Mouse (Mus musculus) layer of hippocampus, adult 2 months (tissue): Measurements from ENCODE around the gene Cdh6. TPM values are rescaled to one million over a fixed set of nuclear protein-coding genes. Genes with fewer than 3 reads are reported as not detected.

Experiments
- DNase-seq, 2 experiments: peaks; one replicate each; pipeline ENCODE4 v3.0.0; 2022; ENCODE audit warnings: low spot score in 2 of 2
- H3K27ac ChIP-seq: fragments of 200-600 bp; 2 replicates; pipeline ENCODE4 v1.8.1; 2022
- H3K4me3 ChIP-seq: fragments of 200-600 bp; 2 replicates; pipeline ENCODE4 v1.8.1; 2022; ENCODE audit warnings: mild to moderate bottlenecking
- CTCF ChIP-seq: fragments of 200-600 bp; conservative IDR thresholded peaks from 2 replicates; pipeline ENCODE4 v1.8.1; 2022; ENCODE audit warnings: antibody characterized with exemption, mild to moderate bottlenecking, moderate library complexity
- long read RNA-seq, 2 experiments: library from polyadenylated mRNA; stranded (forward); transcript quantifications; one replicate each; pipeline ENCODE4 v2.0.0; 2021; ENCODE audit warnings: borderline mapping rate in 2 of 2
- total RNA-seq, 2 experiments: library from RNA; stranded (reverse); gene quantifications; 2 replicates each; pipeline ENCODE4 v1.2.3; 2021

Cdh6 gene
- 1 to 10 TPM; 4.8 to 4.9 TPM for total RNA-seq
- long read RNA-seq, experiment 1, full-length matches to known transcripts: 1 of 3 reads
- long read RNA-seq, experiment 1, partial matches to known transcripts: 1 of 3 reads
- long read RNA-seq, experiment 1, other reads (novel, unspliced or antisense): 1 of 3 reads
- long read RNA-seq, experiment 2, full-length matches to known transcripts: 1 of 5 reads
- long read RNA-seq, experiment 2, partial matches to known transcripts: 0 of 5 reads
- long read RNA-seq, experiment 2, other reads (novel, unspliced or antisense): 4 of 5 reads

- H3K27ac ChIP-seq: peak within 1 kb of the TSS; percentile 74
- peak within 1 kb of the TSS; percentile 56 for H3K4me3 ChIP-seq
- peak; percentile 60 for TF ChIP-seq CTCF
- DNase-seq: peak; percentile 46 to 48
Observed at GRCm38 (mm10) chr15:13173071-13173778, at the start of gene Cdh6. Cdh6 (minus strand) TSS chr15:13173675.

GRCm38 (mm10) chr15:13219727-13220454 lies 46.4 kb upstream of the Cdh6 start:
- Histone ChIP-seq H3K4me3 (no peak overlapping the region), H3K27ac (no peak overlapping the region)
- no peak for DNase-seq
- TF ChIP-seq CTCF: no peak

DNA sequence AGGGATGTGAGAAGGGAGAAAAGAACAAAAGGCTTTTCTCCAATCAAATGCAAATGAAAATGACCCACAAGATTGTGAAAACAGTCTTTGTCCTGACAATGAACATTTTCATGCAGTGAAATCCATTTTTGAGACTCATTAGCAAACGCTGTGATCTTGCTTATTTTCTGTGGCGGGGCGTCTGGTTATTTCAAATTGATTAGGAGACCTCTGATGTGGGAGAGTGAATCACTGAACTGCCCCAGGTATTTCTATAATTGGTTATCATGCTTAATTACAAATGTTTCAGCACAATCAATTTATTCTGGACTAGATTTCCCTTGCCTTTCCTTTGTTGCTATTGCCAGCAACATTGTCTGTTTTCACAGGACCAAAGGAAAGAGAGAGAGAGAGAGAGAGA lies 44.3 kb upstream of the Cdh6 start:
- no peak overlapping the region for H3K4me3 ChIP-seq
- no peak for TF ChIP-seq CTCF
- no peak overlapping the region for H3K27ac ChIP-seq
- DNase-seq: no peak

DNA sequence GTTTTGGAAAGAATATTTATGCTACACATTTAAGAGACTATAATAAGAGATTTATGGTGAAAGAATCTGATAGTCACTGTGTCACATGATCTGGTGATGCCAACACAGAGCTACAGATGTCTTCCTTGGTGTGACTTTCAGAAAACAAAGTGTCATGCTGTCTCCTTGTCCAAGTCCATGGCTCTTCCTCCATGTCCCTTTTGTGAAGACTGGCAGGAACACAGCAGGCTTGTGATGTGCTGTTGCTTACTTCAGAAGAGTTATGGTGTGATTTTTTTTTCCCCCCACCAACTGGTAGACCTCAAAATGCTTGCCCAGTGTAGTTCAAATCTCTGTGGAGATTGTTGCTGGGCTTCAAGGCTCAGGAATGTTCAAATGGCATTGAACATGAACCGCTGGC lies 43.7 kb upstream of the Cdh6 start:
- H3K27ac ChIP-seq: no peak overlapping the region
- H3K4me3 ChIP-seq: no peak overlapping the region
- no peak for TF ChIP-seq CTCF
- DNase-seq: no peak

DNA sequence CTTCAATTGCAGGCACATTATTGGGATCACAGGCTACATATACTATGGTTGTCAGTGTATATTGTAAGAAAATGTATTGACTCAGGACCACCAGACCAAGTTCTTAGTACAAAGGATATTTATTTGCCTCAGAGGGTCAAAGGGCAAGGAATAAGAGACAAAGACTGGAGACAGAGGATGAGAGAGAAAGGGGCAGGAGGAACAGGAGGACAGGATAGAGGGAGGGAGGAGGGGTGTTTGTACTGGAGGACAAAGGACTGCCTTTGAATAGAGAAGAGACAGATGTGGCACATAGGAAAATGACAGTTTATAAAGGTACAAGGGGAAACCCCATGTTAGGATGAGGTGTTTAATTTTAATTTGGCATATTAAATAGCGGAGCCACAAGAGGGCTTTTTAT lies 39.5 kb upstream of the Cdh6 start:
- no peak for DNase-seq
- Histone ChIP-seq H3K4me3 (no peak overlapping the region), H3K27ac (no peak overlapping the region)
- TF ChIP-seq CTCF: no peak

DNA sequence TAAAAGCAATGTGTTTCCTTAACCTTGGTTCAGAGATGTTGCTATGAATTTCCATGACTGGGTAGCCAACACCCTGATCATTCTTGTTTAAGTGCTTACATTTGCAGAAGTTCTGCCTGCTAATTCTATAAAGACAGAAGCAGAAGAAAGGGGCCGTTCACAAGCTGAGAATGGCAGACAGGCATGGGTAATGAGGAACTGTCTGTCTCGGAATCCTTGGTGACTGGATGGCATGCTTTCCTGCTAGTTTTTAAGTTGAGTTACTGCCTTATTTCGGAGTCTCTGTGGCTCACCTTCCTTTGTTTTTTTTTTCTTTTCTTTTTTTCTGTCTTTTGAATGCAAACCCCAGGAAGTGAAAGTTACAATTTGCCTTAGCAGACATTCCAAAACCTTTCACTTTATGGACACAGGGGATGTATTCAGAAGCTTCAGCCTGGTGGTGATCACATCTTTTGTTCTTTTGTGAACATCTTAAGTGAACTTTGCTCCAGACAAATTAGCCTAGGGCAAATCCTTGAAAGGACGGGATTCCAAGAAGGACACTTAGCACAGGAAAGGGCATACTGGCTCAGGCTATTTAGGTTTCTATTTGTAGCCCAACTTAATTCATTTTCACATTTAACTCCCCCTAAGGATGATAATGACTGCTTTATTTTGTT lies 38.7 kb upstream of the Cdh6 start:
- Histone ChIP-seq H3K27ac (no peak overlapping the region), H3K4me3 (no peak overlapping the region)
- DNase-seq: no peak
- no peak for TF ChIP-seq CTCF

DNA sequence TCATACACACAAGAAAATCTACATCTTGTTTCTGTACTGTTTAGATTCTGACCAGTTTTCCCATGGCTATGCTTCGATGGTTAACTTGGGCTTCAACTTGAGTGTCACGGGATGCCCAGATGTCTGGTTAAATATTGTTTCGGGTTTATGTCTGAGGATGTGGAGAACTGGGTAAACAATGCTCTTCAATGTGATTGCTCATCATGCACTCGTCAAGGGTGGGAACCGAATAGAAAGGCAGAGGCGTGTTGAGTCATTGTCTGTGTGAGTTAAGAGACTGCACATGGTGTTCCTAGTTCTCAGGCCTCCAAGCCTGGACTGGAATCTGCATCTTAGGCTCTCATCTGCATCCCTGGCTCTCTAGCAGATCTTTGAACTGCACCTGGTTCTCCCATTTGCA lies 36.7 kb upstream of the Cdh6 start:
- no peak overlapping the region for H3K27ac ChIP-seq
- TF ChIP-seq CTCF: no peak
- H3K4me3 ChIP-seq: no peak overlapping the region
- DNase-seq: no peak

DNA sequence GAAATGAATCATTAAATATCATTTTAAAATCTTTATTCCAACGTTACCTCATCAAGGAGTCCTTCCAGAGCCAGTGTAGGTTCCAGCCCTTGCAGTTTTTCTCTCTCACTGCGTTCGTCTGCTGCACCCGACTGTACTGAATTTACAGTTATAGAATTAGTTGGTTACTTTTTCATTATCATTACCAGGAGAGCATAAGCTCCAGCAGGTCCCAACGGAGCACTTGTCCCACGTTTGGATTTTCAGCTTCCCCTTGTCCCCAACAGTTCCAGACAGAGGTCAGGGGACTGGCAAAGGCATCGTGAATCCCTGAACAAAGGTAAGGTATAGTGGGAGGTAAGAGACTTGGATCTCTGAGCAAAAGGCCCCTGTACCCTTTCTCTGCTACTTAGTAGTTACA lies 35.2 kb upstream of the Cdh6 start:
- TF ChIP-seq CTCF: no peak
- Histone ChIP-seq H3K4me3 (no peak overlapping the region), H3K27ac (no peak overlapping the region)
- DNase-seq: no peak

DNA sequence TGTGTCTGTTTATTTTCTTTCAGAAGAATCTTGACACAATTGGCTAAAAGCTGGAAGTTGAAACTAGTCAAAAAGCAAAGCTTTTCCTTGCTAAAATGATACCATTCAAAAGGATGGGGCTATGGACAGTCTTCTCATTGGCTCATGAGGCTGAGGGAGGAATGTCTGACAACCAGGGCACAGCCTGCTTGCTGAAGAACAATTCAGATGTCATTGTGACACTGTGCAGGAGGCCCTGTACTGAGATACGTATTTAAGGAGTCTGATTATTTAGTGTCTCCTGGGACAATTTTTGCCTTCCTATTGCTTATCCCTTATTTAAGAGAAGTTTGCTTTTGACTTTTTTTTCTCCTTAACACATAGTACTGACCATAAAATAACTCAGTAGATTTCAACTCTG lies 22.8 kb upstream of the Cdh6 start:
- no peak overlapping the region for H3K27ac ChIP-seq
- TF ChIP-seq CTCF: no peak
- no peak for DNase-seq
- H3K4me3 ChIP-seq: no peak overlapping the region

DNA sequence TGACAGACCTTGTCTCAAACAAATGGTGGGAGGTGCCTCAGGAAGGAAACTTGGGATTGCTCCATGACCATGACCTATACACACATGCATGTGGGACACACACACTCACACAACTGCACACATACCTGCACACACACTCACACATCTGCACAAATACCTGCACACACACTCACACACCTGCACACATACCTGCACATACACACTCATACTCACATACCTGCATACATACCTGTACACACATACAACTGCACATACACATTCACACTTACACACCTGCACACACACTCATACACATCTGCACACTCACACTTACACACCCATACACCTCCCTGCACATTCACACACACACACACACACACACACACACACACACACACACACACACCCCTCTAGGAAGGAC lies 20.6 kb upstream of the Cdh6 start:
- TF ChIP-seq CTCF: no peak
- Histone ChIP-seq H3K4me3 (no peak overlapping the region), H3K27ac (no peak overlapping the region)
- no peak for DNase-seq

GRCm38 (mm10) chr15:13193076-13193475 lies 19.6 kb upstream of the Cdh6 start:
- no peak for DNase-seq
- Histone ChIP-seq H3K27ac (no peak overlapping the region), H3K4me3 (no peak overlapping the region)
- no peak for TF ChIP-seq CTCF

GRCm38 (mm10) chr15:13183661-13184060 lies 10.2 kb upstream of the Cdh6 start:
- no peak for TF ChIP-seq CTCF
- H3K4me3 ChIP-seq: no peak overlapping the region
- DNase-seq: no peak

DNA sequence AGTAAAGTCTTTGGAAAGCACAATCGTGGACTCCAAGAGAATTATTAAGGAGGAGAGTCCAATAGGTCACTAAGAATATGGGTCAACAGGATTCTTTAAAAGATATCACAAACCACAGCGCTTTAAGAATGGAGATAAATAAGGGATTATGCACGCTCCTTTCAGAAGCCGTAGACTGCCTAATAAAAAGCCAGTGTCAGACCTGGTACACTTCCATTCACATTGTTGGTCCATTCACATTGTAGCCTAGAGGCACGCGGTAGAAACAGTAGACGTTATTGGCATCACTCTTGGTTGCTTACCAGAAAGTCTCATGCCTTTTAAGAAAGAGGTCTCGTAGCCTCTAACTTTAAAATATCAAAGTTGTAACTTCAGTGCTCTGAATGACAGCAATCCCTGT lies 8.0 kb upstream of the Cdh6 start:
- Histone ChIP-seq H3K27ac (no peak overlapping the region), H3K4me3 (no peak overlapping the region)
- no peak for DNase-seq
- no peak for TF ChIP-seq CTCF

More at GRCm38 (mm10) chr15:13183661-13184060, 10.2 kb upstream of the Cdh6 start:
- no peak overlapping the region for H3K27ac ChIP-seq
